Mouse (Mus musculus) T-helper 1 cell (primary cell): ENCODE results near the gene Efna4.

Experiments used
- in situ Hi-C: fragments of 300-600 bp; cut with MboI, MseI; formaldehyde crosslinking; loops from one replicate; pipeline ENCODE4 v1.15.1; 2025; ENCODE audit warnings: high pct_unique_total_duplicates

Efna4 gene

GRCm38 (mm10) chr3:89330948-89331347, 6.9 kb downstream of the Efna4 start:
- in situ Hi-C loops: no loop called here

GRCm38 (mm10) chr3:89330346-89330745, 7.5 kb downstream of the Efna4 start:
- in situ Hi-C loops: no loop called here

- in situ Hi-C loops: no loop called here
Observed at GRCm38 (mm10) chr3:89328623-89329022, 9.2 kb downstream of the Efna4 start.

GRCm38 (mm10) chr3:89327371-89327870, 10.4 kb downstream of the Efna4 start:
- in situ Hi-C loops: no loop called here

- in situ Hi-C loops: no loop called here
Observed at GRCm38 (mm10) chr3:89325882-89326281, 11.9 kb downstream of the Efna4 start.

- in situ Hi-C loops: loop anchor here (5.0 kb wide), 1 partner anchor 35 kb away; no protein-coding TSS in a partner anchor
Observed at GRCm38 (mm10) chr3:89322514-89323165, 15.2 kb downstream of the Efna4 start, which contains the start of gene Efna3. Efna3 (minus strand) TSS chr3:89322965.

- in situ Hi-C loops: loop anchor here (5.0 kb wide), 1 partner anchor 35 kb away; no protein-coding TSS in a partner anchor
Observed at GRCm38 (mm10) chr3:89322131-89322500, 15.7 kb downstream of the Efna4 start.

GRCm38 (mm10) chr3:89321183-89322130, 16.4 kb downstream of the Efna4 start:
- in situ Hi-C loops: loop anchor here (5.0 kb wide), 1 partner anchor 36 kb away; no protein-coding TSS in a partner anchor

GRCm38 (mm10) chr3:89320581-89321182, 17.1 kb downstream of the Efna4 start:
- in situ Hi-C loops: loop anchor here (5.0 kb wide), 1 partner anchor 37 kb away; no protein-coding TSS in a partner anchor

- in situ Hi-C loops: loop anchor here (5.0 kb wide), 1 partner anchor 38 kb away; no protein-coding TSS in a partner anchor
Observed at GRCm38 (mm10) chr3:89319591-89320350, 18.1 kb downstream of the Efna4 start.

- in situ Hi-C loops: no loop called here
Observed at GRCm38 (mm10) chr3:89318971-89319590, 18.7 kb downstream of the Efna4 start.

- in situ Hi-C loops: no loop called here
Observed at GRCm38 (mm10) chr3:89318316-89318715, 19.5 kb downstream of the Efna4 start.

- in situ Hi-C loops: no loop called here
Observed at GRCm38 (mm10) chr3:89317246-89317645, 20.6 kb downstream of the Efna4 start.

- in situ Hi-C loops: no loop called here
Observed at GRCm38 (mm10) chr3:89316833-89317232, 21.0 kb downstream of the Efna4 start.

- in situ Hi-C loops: no loop called here
Observed at GRCm38 (mm10) chr3:89315930-89316831, 21.6 kb downstream of the Efna4 start.

GRCm38 (mm10) chr3:89315195-89315929, 22.5 kb downstream of the Efna4 start:
- in situ Hi-C loops: no loop called here

GRCm38 (mm10) chr3:89314791-89315190, 23.0 kb downstream of the Efna4 start:
- in situ Hi-C loops: no loop called here

GRCm38 (mm10) chr3:89314340-89314739, 23.5 kb downstream of the Efna4 start:
- in situ Hi-C loops: no loop called here

- in situ Hi-C loops: no loop called here
Observed at GRCm38 (mm10) chr3:89308089-89308488, 29.7 kb downstream of the Efna4 start.
